Mouse (Mus musculus): Measurements from ENCODE around the gene Galnt14.

DNA sequence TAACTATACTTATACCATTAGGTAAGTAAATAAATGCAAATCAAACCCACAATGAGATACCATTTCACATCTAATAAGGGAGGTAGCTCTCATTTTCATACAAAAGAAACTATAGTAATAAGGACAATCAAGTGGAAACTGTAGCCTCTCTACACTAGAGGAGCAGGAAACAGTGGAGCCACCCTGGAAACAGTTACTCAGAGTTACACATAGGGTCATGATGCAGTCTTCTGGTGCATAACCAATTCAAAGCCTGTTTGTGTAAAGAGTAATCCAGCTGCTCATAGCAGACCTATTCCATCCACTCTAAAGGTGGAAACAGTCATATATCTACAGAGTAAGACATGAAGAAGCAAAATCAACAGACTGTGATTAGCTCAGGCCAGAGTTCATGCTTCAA is 261.1 kb downstream of the Galnt14 start:
- TF ChIP-seq CTCF (IDR thresholded peaks at IDR 0.05; ENCODE audit: control insufficient read depth, insufficient read depth, low read length) (no peak), POLR2A (IDR thresholded peaks at IDR 0.05; ENCODE audit: borderline replicate concordance, control insufficient read depth, low read depth, low read length) (no peak)
